Mouse (Mus musculus) testis, adult 2 months (tissue): ENCODE measurements around the gene Mex3a. TPM values are rescaled to one million over a fixed set of nuclear protein-coding genes. Genes with fewer than 3 reads are reported as not detected.

Experiments
- H3K27ac ChIP-seq: fragments of 200-500 bp; 2 replicates; pipeline ENCODE4 v1.5.1; 2012; ENCODE audit warnings: low read depth, low read length; ENCODE audit not compliant: control insufficient read depth, insufficient read depth
- H3K27me3 ChIP-seq: fragments of 200-500 bp; 2 replicates; pipeline ENCODE4 v1.6.1; 2012; ENCODE audit warnings: mild to moderate bottlenecking, low read length, moderate library complexity; ENCODE audit not compliant: control insufficient read depth, insufficient read depth
- H3K36me3 ChIP-seq: fragments of 200-500 bp; 2 replicates; pipeline ENCODE4 v1.6.1; 2012; ENCODE audit warnings: mild to moderate bottlenecking, low read length; ENCODE audit not compliant: control insufficient read depth, insufficient read depth
- H3K4me1 ChIP-seq: fragments of 200-500 bp; 2 replicates; pipeline ENCODE4 v1.6.1; 2012; ENCODE audit warnings: low read length; ENCODE audit not compliant: control insufficient read depth, insufficient read depth
- H3K4me3 ChIP-seq: fragments of 200-500 bp; 2 replicates; pipeline ENCODE4 v1.5.1; 2012; ENCODE audit warnings: low read depth, mild to moderate bottlenecking, low read length, moderate library complexity, mixed read lengths; ENCODE audit not compliant: control insufficient read depth
- CTCF ChIP-seq: fragments of 200-500 bp; IDR thresholded peaks from 2 replicates; pipeline ENCODE4 v1.5.1; 2012; ENCODE audit warnings: low read depth, mild to moderate bottlenecking, inconsistent platforms, low read length, moderate library complexity; ENCODE audit not compliant: control insufficient read depth, insufficient read depth, insufficient replicate concordance
- POLR2A ChIP-seq: fragments of 200-500 bp; IDR thresholded peaks from 2 replicates; pipeline ENCODE4 v1.6.1; 2012; ENCODE audit warnings: low read depth, mild to moderate bottlenecking, inconsistent platforms, low read length, moderate library complexity; ENCODE audit not compliant: control insufficient read depth
- polyA plus RNA-seq: library from polyadenylated mRNA; depleted of rRNA; stranded (reverse); fragments of >200 nt; gene quantifications from 2 replicates; pipeline ENCODE4 v1.2.3, GENCODE M21; 2012; rRNA removed

The Mex3a gene
- polyA plus RNA-seq, 1 experiment, result 1.4 TPM

DNA sequence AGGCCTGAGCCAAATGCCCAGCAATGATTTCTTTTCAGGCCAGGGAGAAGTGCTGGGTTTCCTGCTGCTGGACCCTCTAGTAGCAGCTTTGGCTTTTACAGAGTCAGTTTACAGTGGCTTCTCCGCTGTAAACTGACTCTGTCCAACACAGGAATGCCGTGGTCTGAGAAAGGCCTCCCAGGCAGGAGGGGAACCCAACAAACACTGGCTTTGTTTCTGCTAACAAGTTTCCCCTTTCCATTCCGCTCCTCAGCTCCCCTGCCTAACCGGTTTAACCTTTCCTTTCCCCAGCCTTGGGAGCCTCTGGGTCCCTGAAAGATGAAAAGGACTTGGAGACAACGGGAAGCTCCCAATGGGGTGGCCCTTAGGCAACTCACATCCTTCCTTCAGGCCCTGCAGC lies 58.1 kb downstream of the Mex3a start:
- H3K36me3 ChIP-seq, result peaks cover 4% of the 10 kb centered on the region; the same call in 1 of the 2 replicates
- no peaks in the 10 kb centered on the region for H3K27me3 ChIP-seq
- H3K4me3 ChIP-seq, result no peak overlapping the region
- H3K27ac ChIP-seq, result no peak overlapping the region
- no peak for TF ChIP-seq POLR2A
- no peak for TF ChIP-seq CTCF
- H3K4me1 ChIP-seq, result no peaks in the 10 kb centered on the region

Other genes with a start within 250 kb of the Mex3a start
- gene Gm38392, start 245.2 kb upstream of the Mex3a start, polyA plus RNA-seq, result 2.2 and 2.8 TPM in 2 replicates
- 654 and 688 TPM in 2 replicates for gene Tsacc, start 235.4 kb upstream of the Mex3a start, polyA plus RNA-seq
- gene Cct3, start 235.3 kb upstream of the Mex3a start, polyA plus RNA-seq, result 342 and 349 TPM in 2 replicates
- 21.7 and 22.5 TPM in 2 replicates for gene Glmp, start 207.4 kb upstream of the Mex3a start, polyA plus RNA-seq
- 9.5 TPM in 2 replicates for gene Tmem79, start 196.2 kb upstream of the Mex3a start, polyA plus RNA-seq
- gene Smg5, start 196.1 kb upstream of the Mex3a start, polyA plus RNA-seq, result 105 and 112 TPM in 2 replicates
- 6.2 and 6.4 TPM in 2 replicates for gene Paqr6, start 167.8 kb upstream of the Mex3a start, polyA plus RNA-seq
- 1.7 TPM in 1 of 2 replicates, not detected in the other for gene Bglap3, start 159.7 kb upstream of the Mex3a start, polyA plus RNA-seq
- 0.31 and 0.42 TPM in 2 replicates for gene Bglap2, start 153.7 kb upstream of the Mex3a start, polyA plus RNA-seq
- not detected in 2 replicates for gene Bglap, start 147.9 kb upstream of the Mex3a start, polyA plus RNA-seq
- 27.5 and 27.9 TPM in 2 replicates for gene Pmf1, start 122.1 kb upstream of the Mex3a start, polyA plus RNA-seq
- gene Slc25a44, start 107.3 kb upstream of the Mex3a start, polyA plus RNA-seq, result 12.2 and 12.7 TPM in 2 replicates
- gene Sema4a, start 71.2 kb upstream of the Mex3a start, polyA plus RNA-seq, result 58.9 and 66.2 TPM in 2 replicates
- 14.4 and 16.7 TPM in 2 replicates for gene Lmna, start 22.4 kb upstream of the Mex3a start, polyA plus RNA-seq
- 0.10 and 1.9 TPM in 2 replicates for gene Rab25, start 15.9 kb downstream of the Mex3a start, polyA plus RNA-seq
- gene Lamtor2, start 20.7 kb downstream of the Mex3a start, polyA plus RNA-seq, result 46.9 and 53.9 TPM in 2 replicates
- 51.4 and 55.3 TPM in 2 replicates for gene Ubqln4, start 21.4 kb downstream of the Mex3a start, polyA plus RNA-seq
- gene Ssr2, start 43.5 kb downstream of the Mex3a start, polyA plus RNA-seq, result 128 and 161 TPM in 2 replicates
- gene Arhgef2, start 73.6 kb downstream of the Mex3a start, polyA plus RNA-seq, result 512 and 614 TPM in 2 replicates
- gene Rxfp4, start 120.7 kb downstream of the Mex3a start, polyA plus RNA-seq, result not detected in 2 replicates
- 23.5 and 28.7 TPM in 2 replicates for gene Khdc4, start 153.4 kb downstream of the Mex3a start, polyA plus RNA-seq
- gene Rit1, start 184.4 kb downstream of the Mex3a start, polyA plus RNA-seq, result 30.5 and 31.0 TPM in 2 replicates
- 41.0 and 41.5 TPM in 2 replicates for gene Syt11, start 242.8 kb downstream of the Mex3a start, polyA plus RNA-seq